Mouse (Mus musculus) embryonic facial prominence, embryonic 10.5 days (tissue): ENCODE results near the gene Olfr827. TPM values are rescaled to one million over a fixed set of nuclear protein-coding genes. Genes with fewer than 3 reads are reported as not detected.

Source experiments
- DNase-seq: peaks from one replicate; pipeline ENCODE4 v3.0.0-alpha.2; 2017; ENCODE audit warnings: low spot score
- H3K27ac ChIP-seq: fragments of 300-500 bp; sonication (generic); replicated peaks from 2 replicates; pipeline ENCODE4 v1.5.1; 2016; ENCODE audit warnings: mild to moderate bottlenecking
- H3K27me3 ChIP-seq: fragments of 300-500 bp; sonication (generic); replicated peaks from 2 replicates; pipeline ENCODE4 v1.6.1; 2016; ENCODE audit warnings: low read depth, mild to moderate bottlenecking; ENCODE audit not compliant: poor library complexity, severe bottlenecking
- H3K36me3 ChIP-seq: fragments of 300-500 bp; sonication (generic); replicated peaks from 2 replicates; pipeline ENCODE4 v1.6.1; 2016; ENCODE audit warnings: mild to moderate bottlenecking, moderate library complexity
- H3K4me1 ChIP-seq: fragments of 300-500 bp; sonication (generic); 2 replicates; pipeline ENCODE4 v1.6.1; 2016
- H3K4me3 ChIP-seq: fragments of 300-500 bp; sonication (generic); 2 replicates; pipeline ENCODE4 v1.5.1; 2016; ENCODE audit warnings: mild to moderate bottlenecking, moderate library complexity
- H3K9me3 ChIP-seq: fragments of 300-500 bp; sonication (generic); 2 replicates; pipeline ENCODE4 v1.6.1; 2016; ENCODE audit warnings: mild to moderate bottlenecking
- WGBS: fragments of 180-500 bp; shearing (Covaris S2); methylation state at CpG from one replicate; pipeline ENCODE4 v1.1.7; 2016; 5-methylcytosine and 5-hydroxymethylcytosine counted together
- polyA plus RNA-seq: library from polyadenylated mRNA; unstranded; fragments of >200 nt; fragmentation: Nextera tagmentation; extraction: Ambion mirVana; gene quantifications from 2 replicates; pipeline ENCODE4 v1.2.1, GENCODE M21; 2016

Gene Olfr827
- not detected in 2 replicates for polyA plus RNA-seq

DNA sequence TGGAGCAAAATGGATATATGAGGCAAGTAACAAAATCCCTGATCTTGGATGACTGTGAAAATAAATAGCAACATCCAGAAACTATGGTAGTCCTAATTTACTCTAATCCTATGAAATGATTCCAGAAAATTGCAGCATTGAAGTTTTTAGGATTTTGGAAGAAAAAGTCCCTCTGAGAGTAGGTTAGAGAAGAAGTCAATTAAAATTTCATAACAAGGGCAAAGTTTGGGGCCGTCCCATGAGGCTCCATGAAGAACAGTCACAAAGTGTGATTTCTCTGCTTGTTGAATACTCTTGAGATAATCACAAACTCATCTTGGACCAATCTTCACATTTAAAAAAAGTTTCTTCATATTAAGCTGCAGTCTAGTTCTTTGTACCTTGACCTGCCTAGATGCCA is at the start of gene Olfr827:
Gene Olfr827, minus strand, starts transcription at position 101 of the 400 bp plus-strand sequence.
- WGBS: 90% methylated on average over 1 of the region's 1 CpGs
- H3K36me3 ChIP-seq: no peaks in the 10 kb centered on the region
- no peaks in the 10 kb centered on the region for H3K4me1 ChIP-seq
- H3K27ac ChIP-seq: no peak within 1 kb of the TSS
- no peaks in the 10 kb centered on the region for H3K27me3 ChIP-seq
- H3K9me3 ChIP-seq: no peaks in the 10 kb centered on the region
- H3K4me3 ChIP-seq: no peak within 1 kb of the TSS
- no peak for DNase-seq

DNA sequence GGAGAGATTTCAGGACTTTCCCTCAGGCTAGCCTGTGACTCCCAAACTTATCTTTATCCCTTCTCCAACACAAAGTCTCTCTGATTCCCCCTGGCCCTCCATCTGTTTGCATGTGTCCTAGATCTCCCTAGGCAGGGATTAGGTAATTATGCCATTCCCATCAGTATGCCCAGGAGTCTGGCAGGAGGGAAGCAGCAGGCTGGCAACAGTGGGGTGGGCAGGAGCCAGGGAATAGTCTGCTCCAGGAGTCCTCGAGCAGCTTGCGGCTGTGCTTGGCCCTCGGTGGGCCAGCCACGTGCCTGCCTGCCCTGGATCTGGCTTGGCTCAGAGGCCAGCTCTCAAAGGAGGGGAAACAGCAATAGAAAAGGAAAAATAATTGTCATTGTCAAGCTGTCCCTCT is 49.0 kb upstream of the Olfr827 start:
- no peak overlapping the region for H3K27ac ChIP-seq
- no peak overlapping the region for H3K4me3 ChIP-seq
- no peaks in the 10 kb centered on the region for H3K36me3 ChIP-seq
- no peaks in the 10 kb centered on the region for H3K9me3 ChIP-seq
- WGBS: 64% methylated on average over 4 of the region's 4 CpGs
- no peaks in the 10 kb centered on the region for H3K4me1 ChIP-seq
- no peak for DNase-seq
- no peaks in the 10 kb centered on the region for H3K27me3 ChIP-seq

DNA sequence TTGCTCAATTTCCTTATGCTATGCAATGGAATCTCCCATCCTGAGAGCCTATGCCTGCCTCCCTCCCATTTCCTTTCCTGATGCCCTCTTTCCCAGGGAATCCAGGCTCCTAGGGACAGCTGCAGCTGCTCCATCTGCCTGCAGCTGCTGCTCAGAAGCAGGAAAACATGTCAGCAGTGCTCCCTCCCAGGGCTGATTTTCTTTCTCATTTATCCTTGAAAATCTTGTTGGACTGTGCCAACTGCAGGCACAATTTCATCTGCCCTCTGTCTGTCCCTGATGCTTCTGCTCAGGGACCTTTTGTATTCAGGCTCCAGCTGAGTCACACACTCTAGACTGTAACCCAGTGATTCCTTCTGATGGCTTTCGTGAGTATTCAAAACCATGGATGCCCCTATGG is 45.3 kb upstream of the Olfr827 start:
- peak; percentile 9 for DNase-seq
- H3K36me3 ChIP-seq: no peaks in the 10 kb centered on the region

DNA sequence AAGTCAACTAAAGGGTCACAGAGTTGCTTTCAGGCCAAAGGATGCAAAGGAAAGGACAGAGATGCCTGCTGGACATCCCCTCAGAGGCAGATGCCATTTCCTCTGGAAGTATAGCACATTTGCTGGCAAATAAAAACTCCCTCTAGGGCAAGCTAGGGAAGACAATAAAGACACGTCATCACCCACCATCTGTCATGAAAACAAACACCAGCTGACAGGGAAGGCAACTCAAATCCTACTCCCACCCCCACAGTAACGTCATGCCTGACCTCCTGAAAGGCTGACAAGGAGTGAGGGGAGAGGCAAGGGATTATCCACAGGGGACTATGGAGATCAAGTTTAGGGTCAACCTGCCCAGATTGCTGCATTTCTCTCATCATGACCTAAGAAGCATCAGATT is 30.1 kb upstream of the Olfr827 start:
- Histone ChIP-seq H3K36me3 (no peaks in the 10 kb centered on the region), H3K27ac (no peak overlapping the region), H3K4me1 (no peaks in the 10 kb centered on the region), H3K9me3 (no peaks in the 10 kb centered on the region), H3K27me3 (no peaks in the 10 kb centered on the region), H3K4me3 (no peak overlapping the region)
- peak; percentile 11 for DNase-seq
- WGBS: 11% methylated on average over 2 of the region's 2 CpGs

More for the DNA sequence above, 45.3 kb upstream of the Olfr827 start:
- Histone ChIP-seq H3K4me1 (no peaks in the 10 kb centered on the region), H3K9me3 (no peaks in the 10 kb centered on the region), H3K27ac (no peak overlapping the region), H3K27me3 (no peaks in the 10 kb centered on the region), H3K4me3 (no peak overlapping the region)
- 77% methylated on average over 1 of the region's 1 CpGs for WGBS

DNA sequence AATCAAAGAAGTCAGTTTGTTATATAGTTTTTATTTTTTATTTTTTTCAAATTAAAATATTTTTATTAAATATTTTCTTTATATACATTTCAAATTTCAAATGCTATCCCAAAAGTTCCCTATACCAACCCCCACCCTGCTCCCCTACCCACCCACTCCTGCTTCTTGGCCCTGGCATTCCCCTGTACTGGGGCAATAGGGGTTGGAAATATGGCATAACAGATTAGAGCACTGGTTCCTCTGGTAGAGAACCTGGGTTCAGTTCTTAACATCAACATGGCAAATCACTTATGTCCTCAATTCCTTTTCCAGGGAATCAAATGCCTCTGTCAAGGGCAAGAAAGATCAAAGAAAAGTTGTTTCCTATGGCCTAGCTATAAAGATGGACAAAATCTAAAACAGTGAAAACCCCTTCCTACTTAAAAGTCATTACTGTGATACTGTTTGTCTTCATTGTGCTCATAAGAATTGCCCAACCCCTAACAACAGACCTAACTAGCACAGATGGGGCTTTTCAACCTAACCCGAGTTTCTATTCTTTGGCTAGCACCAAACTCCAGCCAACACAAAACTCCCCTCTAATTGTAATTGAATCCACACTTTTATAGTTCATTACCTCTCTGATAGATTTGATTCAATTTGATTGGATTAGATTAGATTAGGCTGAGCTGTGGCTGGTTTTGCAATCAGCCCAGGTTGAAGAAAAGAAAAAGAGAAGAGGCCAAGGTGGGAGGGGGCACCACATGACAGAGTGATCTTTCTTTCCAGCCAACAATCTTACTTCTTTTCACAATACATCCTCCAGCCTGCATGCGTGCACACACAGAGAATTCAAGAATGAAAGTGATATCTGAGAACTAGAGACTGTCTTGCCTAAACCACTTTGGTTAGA is 24.4 kb upstream of the Olfr827 start:
- no peaks in the 10 kb centered on the region for H3K36me3 ChIP-seq
- H3K27me3 ChIP-seq: no peaks in the 10 kb centered on the region
- H3K27ac ChIP-seq: no peak overlapping the region
- no peak for DNase-seq
- WGBS: 70% methylated on average over 2 of the region's 2 CpGs
- H3K4me3 ChIP-seq: no peak overlapping the region
- no peaks in the 10 kb centered on the region for H3K9me3 ChIP-seq
- H3K4me1 ChIP-seq: no peaks in the 10 kb centered on the region

DNA sequence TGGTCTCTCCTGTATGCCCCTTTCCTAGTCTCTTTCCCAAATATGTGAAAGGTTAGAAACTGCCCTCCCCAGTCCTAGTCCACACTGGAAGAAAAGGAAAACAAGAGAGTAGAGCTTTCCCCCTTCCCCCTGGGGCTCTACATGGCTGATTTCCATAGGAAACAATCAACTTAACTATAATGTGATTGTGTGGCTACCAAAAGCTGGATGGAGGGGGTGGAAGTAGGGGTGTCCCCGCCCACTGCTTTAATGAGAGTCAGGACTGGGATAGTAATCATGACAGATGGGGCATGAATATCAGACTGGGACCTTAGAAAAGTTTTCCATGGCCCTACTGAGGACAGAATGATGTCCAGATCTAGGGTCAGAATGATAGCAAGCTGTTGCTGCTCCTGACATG is 20.4 kb upstream of the Olfr827 start:
- Histone ChIP-seq H3K9me3 (no peaks in the 10 kb centered on the region), H3K27me3 (no peaks in the 10 kb centered on the region), H3K36me3 (no peaks in the 10 kb centered on the region), H3K4me3 (no peak overlapping the region), H3K4me1 (no peaks in the 10 kb centered on the region), H3K27ac (no peak overlapping the region)
- no peak for DNase-seq
- 43% methylated on average over 1 of the region's 1 CpGs for WGBS

DNA sequence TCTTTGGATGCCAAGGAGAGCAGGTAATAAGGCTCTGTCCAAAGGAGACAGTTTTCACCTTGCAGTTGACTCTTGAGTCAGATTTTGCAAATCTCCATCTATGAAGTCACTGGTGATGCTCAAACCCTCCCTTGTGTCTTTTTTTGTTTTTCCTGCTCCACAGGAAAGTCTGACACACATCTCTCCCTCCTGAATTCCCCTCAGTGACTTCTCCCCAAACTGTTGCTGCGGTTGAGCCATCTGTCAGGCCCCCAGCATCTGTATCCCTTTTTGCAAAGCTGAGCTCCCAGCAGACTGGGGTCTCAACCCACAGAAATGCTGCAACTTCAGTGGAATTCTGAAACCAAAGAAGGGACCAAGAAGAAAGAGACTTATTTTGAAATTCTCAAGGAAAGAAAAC is 17.9 kb upstream of the Olfr827 start:
- Histone ChIP-seq H3K27ac (no peak overlapping the region), H3K4me3 (no peak overlapping the region), H3K9me3 (no peaks in the 10 kb centered on the region), H3K36me3 (no peaks in the 10 kb centered on the region), H3K27me3 (no peaks in the 10 kb centered on the region), H3K4me1 (no peaks in the 10 kb centered on the region)
- DNase-seq: no peak
- 71% methylated on average over 1 of the region's 1 CpGs for WGBS

DNA sequence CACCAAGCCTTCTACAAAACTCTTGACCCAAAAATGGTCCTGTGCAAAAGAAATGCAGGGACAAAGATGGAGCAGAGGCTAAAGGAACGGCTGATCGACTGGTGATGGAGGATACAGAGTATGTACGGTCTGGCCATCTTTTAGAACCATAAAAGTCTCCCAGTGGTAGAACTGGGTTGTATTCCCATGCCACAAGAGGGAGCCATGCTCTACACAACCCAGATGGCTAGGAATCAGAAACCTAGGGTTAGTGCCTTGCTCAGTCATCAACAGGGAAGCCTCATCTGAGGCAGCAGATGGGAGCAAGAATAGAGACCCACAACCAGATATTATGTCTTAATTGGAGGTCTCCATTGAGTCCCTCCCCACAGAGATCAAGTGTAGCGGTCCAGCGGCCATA is 15.4 kb upstream of the Olfr827 start:
- Histone ChIP-seq H3K4me1 (no peaks in the 10 kb centered on the region), H3K36me3 (no peaks in the 10 kb centered on the region), H3K9me3 (no peaks in the 10 kb centered on the region), H3K4me3 (no peak overlapping the region), H3K27ac (no peak overlapping the region), H3K27me3 (no peaks in the 10 kb centered on the region)
- WGBS: 89% methylated on average over 5 of the region's 5 CpGs
- no peak for DNase-seq

DNA sequence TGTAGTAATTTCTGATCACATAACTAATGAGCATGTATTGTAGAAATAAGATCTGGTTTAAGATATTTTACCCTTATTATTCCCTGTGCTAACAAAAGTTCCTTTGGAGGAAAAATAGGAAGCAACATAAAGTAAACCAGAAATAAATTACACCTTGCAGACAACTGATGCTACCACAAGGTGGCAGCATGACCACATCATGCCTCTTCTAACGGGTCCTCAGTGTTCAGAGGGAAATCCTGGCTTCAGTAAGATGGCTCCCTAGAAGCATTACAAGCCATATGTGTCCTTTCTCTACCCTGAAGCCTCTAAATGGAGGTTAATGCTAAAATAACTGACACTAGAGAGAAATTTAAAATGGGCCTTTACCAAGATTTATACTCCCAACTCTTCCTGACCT is 14.0 kb upstream of the Olfr827 start:
- no peaks in the 10 kb centered on the region for H3K4me1 ChIP-seq
- no peak overlapping the region for H3K4me3 ChIP-seq
- WGBS: 2% methylated on average over 1 of the region's 1 CpGs
- H3K27ac ChIP-seq: no peak overlapping the region
- no peaks in the 10 kb centered on the region for H3K9me3 ChIP-seq
- no peaks in the 10 kb centered on the region for H3K27me3 ChIP-seq
- DNase-seq: peak; percentile 64
- no peaks in the 10 kb centered on the region for H3K36me3 ChIP-seq

DNA sequence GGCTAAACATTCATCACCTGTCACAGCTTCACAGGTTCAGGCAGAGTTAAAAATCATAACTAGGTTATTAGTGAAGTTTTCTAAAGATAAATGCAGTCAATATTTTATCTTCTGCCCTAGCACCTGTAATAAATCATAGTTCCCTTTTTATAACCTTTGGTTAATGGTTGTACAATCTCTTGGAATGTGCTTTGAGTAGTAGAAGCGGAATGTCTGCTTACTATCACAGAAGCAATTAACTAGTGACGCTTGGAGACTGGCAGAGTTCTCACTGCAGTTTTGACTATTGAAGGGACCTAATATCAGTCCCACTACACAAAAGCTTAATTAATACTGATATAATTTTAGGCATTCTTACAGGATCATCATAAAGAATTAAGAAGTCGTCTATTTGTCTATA is 10.8 kb upstream of the Olfr827 start:
- Histone ChIP-seq H3K27ac (no peak overlapping the region), H3K4me1 (no peaks in the 10 kb centered on the region), H3K4me3 (no peak overlapping the region), H3K36me3 (no peaks in the 10 kb centered on the region), H3K9me3 (no peaks in the 10 kb centered on the region), H3K27me3 (no peaks in the 10 kb centered on the region)
- 82% methylated on average over 3 of the region's 3 CpGs for WGBS
- DNase-seq: no peak

DNA sequence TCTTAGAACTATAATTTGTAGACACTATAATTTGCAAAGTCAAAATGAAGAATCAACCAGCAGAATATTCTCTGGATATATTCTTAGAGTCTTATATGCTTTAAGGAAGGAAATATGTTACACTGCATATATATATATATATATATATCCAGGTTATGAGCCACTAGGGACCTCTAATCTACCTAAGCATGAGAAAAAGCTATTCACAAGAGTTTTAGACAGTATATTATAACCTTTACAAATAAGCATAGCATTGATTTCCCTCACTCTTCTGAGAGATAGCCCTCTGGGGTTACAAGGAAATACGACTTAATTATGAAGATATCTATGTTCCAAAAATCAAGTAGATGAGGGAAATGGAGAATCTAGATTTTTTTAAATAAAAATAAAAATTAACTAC is 30.1 kb downstream of the Olfr827 start, which contains the start of gene Olfr826:
Gene Olfr826, minus strand, starts transcription at position 101 of the 400 bp plus-strand sequence.
- Histone ChIP-seq H3K36me3 (no peaks in the 10 kb centered on the region), H3K27ac (no peak within 1 kb of the TSS), H3K27me3 (no peaks in the 10 kb centered on the region), H3K9me3 (no peaks in the 10 kb centered on the region), H3K4me3 (no peak within 1 kb of the TSS), H3K4me1 (no peaks in the 10 kb centered on the region)
- no peak for DNase-seq
- WGBS: 75% methylated on average over 1 of the region's 1 CpGs

DNA sequence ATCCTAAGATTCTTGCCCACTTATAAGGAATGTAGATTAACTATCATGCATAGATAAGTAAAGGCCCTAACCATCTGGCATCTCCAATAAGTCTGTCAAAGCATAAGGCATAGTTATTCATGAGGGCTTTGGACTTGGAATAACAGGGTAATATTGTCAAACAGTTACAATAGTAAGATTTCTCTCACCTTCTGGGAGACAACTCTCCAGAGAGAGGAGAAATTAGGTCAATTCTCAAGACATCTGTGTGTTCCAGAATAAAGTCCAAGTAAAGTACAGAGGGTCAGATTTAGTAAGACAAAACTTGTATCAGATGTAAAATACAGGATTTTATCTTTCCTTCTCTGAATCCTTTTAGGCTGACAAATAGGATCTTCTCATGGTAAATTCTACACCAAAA is 47.5 kb downstream of the Olfr827 start, which contains the start of gene Olfr825:
Gene Olfr825, minus strand, starts transcription at position 101 of the 400 bp plus-strand sequence.
- no peaks in the 10 kb centered on the region for H3K27me3 ChIP-seq
- H3K4me1 ChIP-seq: no peaks in the 10 kb centered on the region
- no peaks in the 10 kb centered on the region for H3K9me3 ChIP-seq
- H3K4me3 ChIP-seq: no peak within 1 kb of the TSS
- no peaks in the 10 kb centered on the region for H3K36me3 ChIP-seq
- no peak for DNase-seq
- H3K27ac ChIP-seq: no peak within 1 kb of the TSS

DNA sequence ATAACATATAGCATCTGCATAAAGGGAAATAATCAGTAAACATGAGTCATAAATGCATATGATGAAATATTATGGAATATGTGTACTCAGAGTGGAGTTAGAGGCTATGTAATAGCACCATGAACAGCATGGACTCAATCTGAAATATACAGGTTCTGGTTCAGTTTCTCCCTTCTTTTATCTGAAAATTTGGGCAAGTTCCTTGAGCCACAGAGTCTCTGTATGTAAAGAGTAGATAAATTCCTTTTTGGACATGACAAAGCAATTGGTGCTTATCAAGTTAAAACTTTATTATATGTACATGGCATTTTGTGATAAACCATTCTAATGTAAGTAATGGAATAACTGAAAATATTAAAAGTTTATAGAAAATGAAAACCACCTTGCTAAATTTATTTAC is 49.0 kb downstream of the Olfr827 start:
- DNase-seq: no peak
- H3K4me1 ChIP-seq: no peaks in the 10 kb centered on the region
- no peak overlapping the region for H3K4me3 ChIP-seq
- H3K9me3 ChIP-seq: no peaks in the 10 kb centered on the region
- H3K27me3 ChIP-seq: no peaks in the 10 kb centered on the region
- no peaks in the 10 kb centered on the region for H3K36me3 ChIP-seq
- H3K27ac ChIP-seq: no peak overlapping the region
